Mouse (Mus musculus) CH12.LX (cell line): ENCODE data around the gene Fam217a.

Experiments
- CTCF ChIP-seq, 2 experiments: IDR thresholded peaks in 1 of 2; conservative IDR thresholded peaks in 1 of 2; 2 replicates each; pipeline ENCODE4 v1.5.1; 2011 to 2012; ENCODE audit warnings: low read depth in 2 of 2, low read length in 2 of 2, improper control_type of control experiment in 1 of 2, inconsistent platforms in 1 of 2, mild to moderate bottlenecking in 1 of 2, moderate library complexity in 1 of 2
- GABPA ChIP-seq: IDR thresholded peaks from 2 replicates; pipeline ENCODE4 v1.6.1; 2012; ENCODE audit warnings: low read depth, low read length, improper control_type of control experiment, inconsistent platforms; ENCODE audit not compliant: insufficient replicate concordance
- JUND ChIP-seq: conservative IDR thresholded peaks from 2 replicates; pipeline ENCODE4 v1.6.1; 2011; ENCODE audit warnings: low read depth, low read length, improper control_type of control experiment
- POLR2A ChIP-seq: IDR thresholded peaks from 2 replicates; pipeline ENCODE4 v1.6.1; 2011; ENCODE audit warnings: low read depth, mild to moderate bottlenecking, improper control_type of control experiment, low read length
- USF1 ChIP-seq: IDR thresholded peaks from 2 replicates; pipeline ENCODE4 v1.6.1; 2014; ENCODE audit warnings: low read depth, mild to moderate bottlenecking, inconsistent platforms, low read length, improper control_type of control experiment
- ZNF384 ChIP-seq: IDR thresholded peaks from 2 replicates; pipeline ENCODE4 v1.6.1; 2012; ENCODE audit warnings: low read depth, low read length, improper control_type of control experiment, inconsistent platforms

DNA sequence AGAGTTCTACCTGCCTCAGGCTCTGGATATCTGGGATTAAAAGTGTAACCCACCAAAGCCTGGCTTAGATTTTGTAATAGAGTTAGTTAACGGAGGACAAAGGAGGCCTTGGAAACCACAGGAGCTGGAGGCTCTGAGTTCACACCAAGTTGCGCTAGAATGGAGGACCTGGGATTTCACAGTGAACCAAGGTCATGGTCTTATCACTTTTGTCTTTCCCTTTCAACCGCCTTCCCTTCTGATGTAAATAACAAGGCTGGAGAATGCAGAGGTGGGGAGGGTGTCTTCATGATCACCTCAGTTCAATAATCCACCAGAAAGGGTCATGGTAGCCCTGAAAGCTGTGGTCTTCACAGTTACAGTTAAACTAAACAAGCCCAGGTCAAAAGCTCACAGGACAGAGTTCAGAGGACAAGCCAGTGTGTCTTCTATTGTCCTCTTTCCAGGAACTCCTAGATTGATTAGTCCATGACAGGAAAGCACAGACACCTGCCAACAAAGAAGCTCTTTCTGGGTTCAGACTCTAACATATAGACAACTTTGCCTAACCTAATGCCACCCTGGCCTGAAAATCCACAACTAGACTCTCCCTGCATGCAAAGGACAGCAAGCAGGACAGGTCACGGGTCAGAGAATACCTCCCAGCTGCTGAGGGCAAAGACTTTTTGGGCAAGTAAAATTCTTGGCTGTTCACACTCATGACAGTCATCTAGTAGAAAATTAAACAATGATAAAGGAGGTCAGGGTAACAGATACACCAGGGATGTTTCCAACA is 37.1 kb upstream of the Fam217a start:
- no peak for TF ChIP-seq ZNF384
- TF ChIP-seq JUND, result no peak
- TF ChIP-seq USF1, result no peak
- TF ChIP-seq POLR2A, result no peak
- no peak for TF ChIP-seq GABPA
- TF ChIP-seq CTCF (conservative IDR thresholded peaks at IDR 0.05 in 1 of 2, IDR thresholded peaks at IDR 0.05 in 1 of 2; ENCODE audit: low read depth in 2 of 2, low read length in 2 of 2), result no peak
